Mouse (Mus musculus): Measurements from ENCODE around the gene Rpgrip1. TPM values are rescaled to one million over a fixed set of nuclear protein-coding genes. Genes with fewer than 3 reads are reported as not detected.
A peak's percentile ranks its signal among the peaks of the same experiment; 100 is the strongest.

Rpgrip1 gene
- polyA plus RNA-seq, 1 experiment from 2014 or later, result 39.5 TPM

- H3K4me3 ChIP-seq (replicated peaks; ENCODE audit: low read depth, low read length), result no peak overlapping the region
- peaks cover 78% of the 10 kb centered on the region for H3K36me3 ChIP-seq (ENCODE audit: control insufficient read depth, insufficient read depth, low read length)
- no peaks in the 10 kb centered on the region for H3K9me3 ChIP-seq (ENCODE audit: control insufficient read depth, low read length)
- whole genome bisulfite sequencing, result 91% methylated on average over 6 of the region's 6 CpGs
- ATAC-seq (ENCODE audit: low FRiP score, low TSS enrichment) (no peak), DNase-seq (no peak)
- no peaks in the 10 kb centered on the region for H3K27me3 ChIP-seq (ENCODE audit: control insufficient read depth, insufficient read depth, low read length)
- no peak overlapping the region for H3K27ac ChIP-seq (replicated peaks; ENCODE audit: low read depth, low read length)
- H3K4me2 ChIP-seq (ENCODE audit: low read length), result no peak overlapping the region
- no peaks in the 10 kb centered on the region for H3K4me1 ChIP-seq (ENCODE audit: control insufficient read depth, insufficient read depth, low read length)
- H3K9ac ChIP-seq (replicated peaks; ENCODE audit: low read length), result no peak overlapping the region
Measured at GRCm38 (mm10) chr14:52160911-52161310, 50.4 kb downstream of the Rpgrip1 start.

- no peak overlapping the region for H3K4me2 ChIP-seq (ENCODE audit: low read length)
- no peak for ATAC-seq (ENCODE audit: low FRiP score, low TSS enrichment)
- WGBS, result 97% methylated on average over 2 of the region's 2 CpGs
- H3K36me3 ChIP-seq (ENCODE audit: control insufficient read depth, insufficient read depth, low read length), result peaks cover 78% of the 10 kb centered on the region
- H3K4me1 ChIP-seq (ENCODE audit: control insufficient read depth, insufficient read depth, low read length), result no peaks in the 10 kb centered on the region
- H3K27ac ChIP-seq (replicated peaks; ENCODE audit: low read depth, low read length), result no peak overlapping the region
- no peaks in the 10 kb centered on the region for H3K27me3 ChIP-seq (ENCODE audit: control insufficient read depth, insufficient read depth, low read length)
- no peaks in the 10 kb centered on the region for H3K9me3 ChIP-seq (ENCODE audit: control insufficient read depth, low read length)
- DNase-seq, result no peak
- H3K9ac ChIP-seq (replicated peaks; ENCODE audit: low read length), result no peak overlapping the region
- no peak overlapping the region for H3K4me3 ChIP-seq (replicated peaks; ENCODE audit: low read depth, low read length)
Measured at GRCm38 (mm10) chr14:52166571-52166970, 56.1 kb downstream of the Rpgrip1 start.

GRCm38 (mm10) chr14:52188788-52189187 lies 78.3 kb downstream of the Rpgrip1 start:
- DNase-seq (no peak), ATAC-seq (ENCODE audit: low FRiP score, low TSS enrichment) (no peak)
- no peak overlapping the region for H3K4me2 ChIP-seq (ENCODE audit: low read length)
- H3K9ac ChIP-seq (replicated peaks; ENCODE audit: low read length), result no peak overlapping the region
- no peaks in the 10 kb centered on the region for H3K4me1 ChIP-seq (ENCODE audit: control insufficient read depth, insufficient read depth, low read length)
- no peaks in the 10 kb centered on the region for H3K27me3 ChIP-seq (ENCODE audit: control insufficient read depth, insufficient read depth, low read length)
- no peaks in the 10 kb centered on the region for H3K9me3 ChIP-seq (ENCODE audit: control insufficient read depth, low read length)
- no peak overlapping the region for H3K27ac ChIP-seq (replicated peaks; ENCODE audit: low read depth, low read length)
- no peak overlapping the region for H3K4me3 ChIP-seq (replicated peaks; ENCODE audit: low read depth, low read length)
- peaks cover 9% of the 10 kb centered on the region; the same call in 1 of the 2 replicates for H3K36me3 ChIP-seq (ENCODE audit: control insufficient read depth, insufficient read depth, low read length)
- WGBS, result 86% methylated on average over 1 of the region's 1 CpGs

GRCm38 (mm10) chr14:52189519-52189918 lies 79.0 kb downstream of the Rpgrip1 start:
- 83% methylated on average over 2 of the region's 2 CpGs for WGBS
- ATAC-seq (ENCODE audit: low FRiP score, low TSS enrichment) (no peak), DNase-seq (peak; percentile 42)
- no peaks in the 10 kb centered on the region for H3K27me3 ChIP-seq (ENCODE audit: control insufficient read depth, insufficient read depth, low read length)
- no peaks in the 10 kb centered on the region for H3K9me3 ChIP-seq (ENCODE audit: control insufficient read depth, low read length)
- no peak overlapping the region for H3K9ac ChIP-seq (replicated peaks; ENCODE audit: low read length)
- no peaks in the 10 kb centered on the region for H3K4me1 ChIP-seq (ENCODE audit: control insufficient read depth, insufficient read depth, low read length)
- H3K4me3 ChIP-seq (replicated peaks; ENCODE audit: low read depth, low read length), result no peak overlapping the region
- H3K27ac ChIP-seq (replicated peaks; ENCODE audit: low read depth, low read length), result no peak overlapping the region
- no peak overlapping the region for H3K4me2 ChIP-seq (ENCODE audit: low read length)
- H3K36me3 ChIP-seq (ENCODE audit: control insufficient read depth, insufficient read depth, low read length), result peaks cover 9% of the 10 kb centered on the region; the same call in 1 of the 2 replicates

GRCm38 (mm10) chr14:52190740-52191359 lies 80.3 kb downstream of the Rpgrip1 start:
- Histone ChIP-seq H3K36me3 (ENCODE audit: control insufficient read depth, insufficient read depth, low read length) (peaks cover 9% of the 10 kb centered on the region; the same call in 1 of the 2 replicates), H3K4me3 (replicated peaks; ENCODE audit: low read depth, low read length) (no peak overlapping the region), H3K27me3 (ENCODE audit: control insufficient read depth, insufficient read depth, low read length) (no peaks in the 10 kb centered on the region), H3K4me1 (ENCODE audit: control insufficient read depth, insufficient read depth, low read length) (peaks cover 10% of the 10 kb centered on the region), H3K27ac (replicated peaks; ENCODE audit: low read depth, low read length) (no peak overlapping the region), H3K4me2 (ENCODE audit: low read length) (no peak overlapping the region), H3K9me3 (ENCODE audit: control insufficient read depth, low read length) (no peaks in the 10 kb centered on the region), H3K9ac (replicated peaks; ENCODE audit: low read length) (no peak overlapping the region)
- ATAC-seq (ENCODE audit: low FRiP score, low TSS enrichment) (no peak), DNase-seq (peak; percentile 53)

- no peak overlapping the region for H3K27ac ChIP-seq (replicated peaks; ENCODE audit: low read depth, low read length)
- 9% methylated on average over 3 of the region's 3 CpGs for WGBS
- no peak overlapping the region for H3K9ac ChIP-seq (replicated peaks; ENCODE audit: low read length)
- H3K4me2 ChIP-seq (ENCODE audit: low read length), result peak overlapping the region; percentile 84
- peak overlapping the region; percentile 92 for H3K4me3 ChIP-seq (replicated peaks; ENCODE audit: low read depth, low read length)
- H3K4me1 ChIP-seq (ENCODE audit: control insufficient read depth, insufficient read depth, low read length), result peaks cover 18% of the 10 kb centered on the region
- H3K9me3 ChIP-seq (ENCODE audit: control insufficient read depth, low read length), result no peaks in the 10 kb centered on the region
- H3K36me3 ChIP-seq (ENCODE audit: control insufficient read depth, insufficient read depth, low read length), result peaks cover 37% of the 10 kb centered on the region
- H3K27me3 ChIP-seq (ENCODE audit: control insufficient read depth, insufficient read depth, low read length), result no peaks in the 10 kb centered on the region
- DNase-seq (peak; percentile 68), ATAC-seq (ENCODE audit: low FRiP score, low TSS enrichment) (no peak)
Measured at GRCm38 (mm10) chr14:52195691-52196090, 85.2 kb downstream of the Rpgrip1 start.

GRCm38 (mm10) chr14:52196230-52197155 lies 86.0 kb downstream of the Rpgrip1 start:
- peak overlapping the region; percentile 95 for H3K9ac ChIP-seq (replicated peaks; ENCODE audit: low read length)
- no peaks in the 10 kb centered on the region for H3K9me3 ChIP-seq (ENCODE audit: control insufficient read depth, low read length)
- DNase-seq (no peak), ATAC-seq (ENCODE audit: low FRiP score, low TSS enrichment) (no peak; the same call in 1 of the 2 replicates)
- H3K4me2 ChIP-seq (ENCODE audit: low read length), result peak overlapping the region; percentile 84
- H3K27me3 ChIP-seq (ENCODE audit: control insufficient read depth, insufficient read depth, low read length), result no peaks in the 10 kb centered on the region
- H3K27ac ChIP-seq (replicated peaks; ENCODE audit: low read depth, low read length), result peak overlapping the region; percentile 94
- H3K4me3 ChIP-seq (replicated peaks; ENCODE audit: low read depth, low read length), result peak overlapping the region; percentile 92
- WGBS, result under 1% methylated on average over 49 of the region's 59 CpGs
- H3K36me3 ChIP-seq (ENCODE audit: control insufficient read depth, insufficient read depth, low read length), result peaks cover 44% of the 10 kb centered on the region
- peaks cover 18% of the 10 kb centered on the region for H3K4me1 ChIP-seq (ENCODE audit: control insufficient read depth, insufficient read depth, low read length)

GRCm38 (mm10) chr14:52197156-52197878 lies 86.8 kb downstream of the Rpgrip1 start, which contains the start of gene Supt16:
Gene Supt16, minus strand, starts transcription at chr14:52197416.
- H3K9ac ChIP-seq (replicated peaks; ENCODE audit: low read length), result peak within 1 kb of the TSS; percentile 95
- H3K27me3 ChIP-seq (ENCODE audit: control insufficient read depth, insufficient read depth, low read length), result no peaks in the 10 kb centered on the region
- H3K4me1 ChIP-seq (ENCODE audit: control insufficient read depth, insufficient read depth, low read length), result peaks cover 18% of the 10 kb centered on the region
- WGBS, result under 1% methylated on average over 57 of the region's 59 CpGs
- H3K4me2 ChIP-seq (ENCODE audit: low read length), result peak within 1 kb of the TSS; percentile 84
- peak; percentile 96 for ATAC-seq (ENCODE audit: low FRiP score, low TSS enrichment)
- DNase-seq, result peak; percentile 92
- H3K36me3 ChIP-seq (ENCODE audit: control insufficient read depth, insufficient read depth, low read length), result peaks cover 47% of the 10 kb centered on the region
- peak within 1 kb of the TSS; percentile 94 for H3K27ac ChIP-seq (replicated peaks; ENCODE audit: low read depth, low read length)
- peak within 1 kb of the TSS; percentile 92 for H3K4me3 ChIP-seq (replicated peaks; ENCODE audit: low read depth, low read length)
- H3K9me3 ChIP-seq (ENCODE audit: control insufficient read depth, low read length), result no peaks in the 10 kb centered on the region
